Mouse (Mus musculus) embryonic facial prominence, embryonic 14.5 days (tissue): Measurements from ENCODE around the gene Wnt9a. TPM values are rescaled to one million over a fixed set of nuclear protein-coding genes. Genes with fewer than 3 reads are reported as not detected.

Source experiments
- ATAC-seq: fragments of 200-750 bp; cut with Nextera tagmentation; 2 replicates; pipeline ENCODE4 v1.8.0; 2017; ENCODE audit warnings: low read depth, moderate number of reproducible peaks, moderate TSS enrichment
- DNase-seq: peaks from one replicate; pipeline ENCODE4 v3.0.0-alpha.2; 2015; ENCODE audit warnings: low spot score
- H3K27ac ChIP-seq: fragments of 300-500 bp; sonication (generic); replicated peaks from 2 replicates; pipeline ENCODE4 v1.5.1; 2014; ENCODE audit warnings: low read depth, mild to moderate bottlenecking, low read length, moderate library complexity
- H3K27me3 ChIP-seq: fragments of 300-500 bp; sonication (generic); replicated peaks from 2 replicates; pipeline ENCODE4 v1.6.1; 2014; ENCODE audit warnings: low read length; ENCODE audit not compliant: control insufficient read depth, insufficient read depth
- H3K36me3 ChIP-seq: fragments of 300-500 bp; sonication (generic); 2 replicates; pipeline ENCODE4 v1.6.1; 2014; ENCODE audit warnings: low read length, mixed read lengths; ENCODE audit not compliant: control insufficient read depth, insufficient read depth
- H3K4me1 ChIP-seq: fragments of 300-500 bp; sonication (generic); 2 replicates; pipeline ENCODE4 v1.6.1; 2014; ENCODE audit warnings: antibody characterized with exemption, low read length; ENCODE audit not compliant: control insufficient read depth, insufficient read depth
- H3K4me2 ChIP-seq: fragments of 300-500 bp; sonication (generic); 2 replicates; pipeline ENCODE4 v1.6.1; 2014; ENCODE audit warnings: low read depth, mild to moderate bottlenecking, low read length, moderate library complexity, mixed read lengths
- H3K4me3 ChIP-seq: fragments of 300-500 bp; sonication (generic); 2 replicates; pipeline ENCODE4 v1.5.1; 2014; ENCODE audit warnings: low read depth, mild to moderate bottlenecking, low read length
- H3K9ac ChIP-seq: fragments of 300-500 bp; sonication (generic); 2 replicates; pipeline ENCODE4 v1.6.1; 2014; ENCODE audit warnings: low read depth, mild to moderate bottlenecking, low read length, moderate library complexity, mixed read lengths
- H3K9me3 ChIP-seq: fragments of 300-500 bp; sonication (generic); 2 replicates; pipeline ENCODE4 v1.6.1; 2016; ENCODE audit warnings: low read length; ENCODE audit not compliant: control insufficient read depth
- WGBS: fragments of 180-500 bp; shearing (Covaris S2); extraction: QIAGEN DNeasy Blood & Tissue Kit; methylation state at CpG from one replicate; pipeline ENCODE4 v1.1.7; 2014; 5-methylcytosine and 5-hydroxymethylcytosine counted together
- polyA plus RNA-seq: library from polyadenylated mRNA; unstranded; fragments of >200 nt; fragmentation: Nextera tagmentation; extraction: Ambion mirVana; gene quantifications from 2 replicates; pipeline ENCODE4 v1.2.1, GENCODE M21; 2014

Gene Wnt9a
- polyA plus RNA-seq, 1 experiment from 2014 or later = 4.8 TPM

GRCm38 (mm10) chr11:59307422-59308163 is 865 bp downstream of the Wnt9a start:
- WGBS = under 1% methylated on average over 45 of the region's 45 CpGs
- H3K9me3 ChIP-seq = no peaks in the 10 kb centered on the region
- peak overlapping the region; percentile 95 for H3K4me2 ChIP-seq
- peak overlapping the region; percentile 77 for H3K27ac ChIP-seq
- H3K36me3 ChIP-seq = no peaks in the 10 kb centered on the region
- H3K4me3 ChIP-seq = peak overlapping the region; percentile 69
- DNase-seq (peak; percentile 82), ATAC-seq (peak; percentile 62)
- H3K27me3 ChIP-seq = peaks cover 20% of the 10 kb centered on the region
- peak overlapping the region; percentile 80 for H3K9ac ChIP-seq
- H3K4me1 ChIP-seq = peaks cover 32% of the 10 kb centered on the region

DNA sequence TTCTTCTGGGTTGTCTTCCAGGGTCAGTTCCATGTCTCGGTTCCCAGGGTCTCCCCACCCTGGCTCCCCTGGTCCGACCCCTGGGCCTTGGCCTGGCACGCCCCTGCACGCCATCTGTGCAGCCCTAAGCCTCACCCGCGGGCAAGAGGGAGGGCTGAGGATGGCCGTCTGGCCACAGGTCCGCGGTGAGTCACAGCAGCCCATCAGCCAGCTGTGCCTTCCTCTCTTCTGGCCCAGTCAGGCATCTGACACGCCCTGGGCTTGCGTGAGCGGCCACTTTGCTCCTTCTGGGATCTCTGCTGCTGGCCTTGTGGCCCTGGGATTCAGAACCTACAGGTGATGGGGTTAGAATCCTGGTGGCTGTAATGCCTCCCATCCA is 1.4 kb downstream of the Wnt9a start:
- H3K4me3 ChIP-seq = peak overlapping the region; percentile 69
- H3K9me3 ChIP-seq = no peaks in the 10 kb centered on the region
- no peak for DNase-seq
- WGBS = 24% methylated on average over 12 of the region's 12 CpGs
- peaks cover 37% of the 10 kb centered on the region for H3K4me1 ChIP-seq
- H3K27me3 ChIP-seq = peaks cover 20% of the 10 kb centered on the region
- peak overlapping the region; percentile 19; the same call in 1 of the 2 replicates for H3K9ac ChIP-seq
- no peaks in the 10 kb centered on the region for H3K36me3 ChIP-seq
- H3K4me2 ChIP-seq = peak overlapping the region; percentile 95
- no peak for ATAC-seq
- peak overlapping the region; percentile 86 for H3K27ac ChIP-seq

GRCm38 (mm10) chr11:59308625-59309024 is 1.9 kb downstream of the Wnt9a start:
- Histone ChIP-seq H3K27ac (peak overlapping the region; percentile 86), H3K27me3 (peaks cover 20% of the 10 kb centered on the region), H3K9ac (peak overlapping the region; percentile 19; the same call in 1 of the 2 replicates), H3K9me3 (no peaks in the 10 kb centered on the region), H3K36me3 (no peaks in the 10 kb centered on the region), H3K4me1 (peaks cover 42% of the 10 kb centered on the region), H3K4me2 (peak overlapping the region; percentile 95), H3K4me3 (peak overlapping the region; percentile 69)
- WGBS = 40% methylated on average over 6 of the region's 6 CpGs
- DNase-seq (no peak), ATAC-seq (no peak)

DNA sequence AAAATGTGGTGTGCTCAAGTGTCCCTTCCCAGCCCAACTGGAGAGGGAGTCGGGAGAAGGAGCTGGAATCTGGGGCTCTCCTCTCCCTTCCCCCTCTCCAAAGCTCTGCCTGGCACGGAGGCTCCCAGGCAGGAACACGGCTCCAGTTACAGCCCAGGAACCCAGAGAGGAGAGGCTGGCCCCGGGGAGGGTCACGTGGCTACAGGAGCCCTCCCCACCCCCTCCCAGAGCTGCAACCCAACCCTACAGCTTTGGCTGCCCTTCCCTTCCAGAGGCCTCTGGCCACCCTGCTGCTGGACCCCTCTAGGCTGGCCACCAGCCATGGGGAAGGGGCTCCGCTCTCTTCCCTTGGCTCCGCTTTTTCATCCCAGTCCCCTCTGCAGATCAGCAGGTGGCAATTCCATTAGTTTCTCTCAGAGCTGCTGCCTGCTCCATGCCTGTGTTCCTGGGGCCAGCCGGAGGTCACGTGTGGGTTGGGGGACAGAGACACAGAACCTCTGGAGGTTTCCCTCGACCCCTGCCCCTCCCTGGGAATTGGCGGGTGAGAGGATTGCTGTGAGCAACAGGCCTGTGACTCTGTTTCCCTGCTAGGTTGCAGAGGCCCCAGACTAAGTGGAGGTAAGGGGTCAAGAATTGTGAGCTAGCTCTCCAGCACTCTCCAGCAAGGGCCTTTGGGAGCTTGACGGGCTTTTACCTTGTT is 2.5 kb downstream of the Wnt9a start:
- Histone ChIP-seq H3K9ac (peak overlapping the region; percentile 19), H3K4me2 (peak overlapping the region; percentile 95), H3K27ac (peak overlapping the region; percentile 86), H3K27me3 (peaks cover 20% of the 10 kb centered on the region), H3K9me3 (no peaks in the 10 kb centered on the region), H3K4me3 (peak overlapping the region; percentile 69), H3K36me3 (no peaks in the 10 kb centered on the region), H3K4me1 (peaks cover 48% of the 10 kb centered on the region)
- ATAC-seq (peak; percentile 65), DNase-seq (peak; percentile 91)
- 18% methylated on average over 8 of the region's 12 CpGs for WGBS

- WGBS = 44% methylated on average over 8 of the region's 8 CpGs
- no peak overlapping the region for H3K4me3 ChIP-seq
- H3K27ac ChIP-seq = peak overlapping the region; percentile 86
- peaks cover 55% of the 10 kb centered on the region for H3K4me1 ChIP-seq
- no peak overlapping the region for H3K9ac ChIP-seq
- DNase-seq = peak; percentile 65
- peak overlapping the region; percentile 95; the same call in 1 of the 2 replicates for H3K4me2 ChIP-seq
- no peaks in the 10 kb centered on the region for H3K9me3 ChIP-seq
- no peaks in the 10 kb centered on the region for H3K36me3 ChIP-seq
- H3K27me3 ChIP-seq = peaks cover 16% of the 10 kb centered on the region
- ATAC-seq = no peak
Measured at GRCm38 (mm10) chr11:59309976-59310375, 3.2 kb downstream of the Wnt9a start.

DNA sequence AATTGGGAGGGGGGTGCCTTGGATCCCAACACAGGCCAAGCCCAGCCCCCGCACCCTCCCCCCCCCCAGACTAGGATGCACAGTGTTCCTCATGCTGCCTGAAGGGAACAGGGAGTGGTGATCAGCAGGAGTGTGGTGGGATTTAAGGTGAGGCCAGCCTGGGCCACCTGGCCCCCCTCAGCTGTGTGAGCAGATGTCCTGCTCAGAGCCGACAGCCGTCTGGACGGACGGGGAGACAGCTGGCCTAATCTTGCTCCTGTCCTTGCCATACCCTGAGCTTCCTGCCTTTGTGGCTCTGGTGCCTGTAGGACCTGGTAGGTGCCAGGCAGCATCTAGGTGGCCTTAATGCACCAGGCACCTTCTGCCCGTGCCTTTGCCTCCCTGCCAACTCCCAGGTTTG is 5.3 kb downstream of the Wnt9a start:
- Histone ChIP-seq H3K4me1 (peaks cover 69% of the 10 kb centered on the region), H3K27ac (no peak overlapping the region), H3K27me3 (peaks cover 7% of the 10 kb centered on the region; the same call in 1 of the 2 replicates), H3K36me3 (no peaks in the 10 kb centered on the region), H3K9ac (no peak overlapping the region), H3K4me3 (no peak overlapping the region), H3K4me2 (no peak overlapping the region), H3K9me3 (no peaks in the 10 kb centered on the region)
- DNase-seq = no peak
- 44% methylated on average over 5 of the region's 6 CpGs for WGBS
- ATAC-seq = no peak

DNA sequence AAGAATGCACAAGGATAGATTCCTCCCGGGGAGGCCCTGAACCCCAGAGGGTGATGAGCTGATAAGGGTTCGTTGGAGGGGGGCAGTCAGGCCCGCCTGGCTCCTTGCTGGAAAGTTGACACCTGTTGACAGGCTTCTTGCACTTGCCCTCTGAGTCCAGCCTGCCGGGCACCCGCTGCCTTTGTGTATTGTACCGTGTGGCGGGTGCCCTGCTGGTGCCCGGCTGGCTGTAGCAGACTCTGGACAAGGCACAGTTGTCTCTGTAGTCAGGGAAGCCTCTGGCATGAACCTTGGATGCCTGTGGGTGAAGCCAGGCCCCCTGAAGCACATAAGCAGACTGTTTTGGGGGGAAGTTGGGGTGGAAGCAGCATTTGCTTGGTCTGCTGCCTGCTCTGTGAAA is 5.8 kb downstream of the Wnt9a start:
- no peak for ATAC-seq
- WGBS = 52% methylated on average over 8 of the region's 8 CpGs

DNA sequence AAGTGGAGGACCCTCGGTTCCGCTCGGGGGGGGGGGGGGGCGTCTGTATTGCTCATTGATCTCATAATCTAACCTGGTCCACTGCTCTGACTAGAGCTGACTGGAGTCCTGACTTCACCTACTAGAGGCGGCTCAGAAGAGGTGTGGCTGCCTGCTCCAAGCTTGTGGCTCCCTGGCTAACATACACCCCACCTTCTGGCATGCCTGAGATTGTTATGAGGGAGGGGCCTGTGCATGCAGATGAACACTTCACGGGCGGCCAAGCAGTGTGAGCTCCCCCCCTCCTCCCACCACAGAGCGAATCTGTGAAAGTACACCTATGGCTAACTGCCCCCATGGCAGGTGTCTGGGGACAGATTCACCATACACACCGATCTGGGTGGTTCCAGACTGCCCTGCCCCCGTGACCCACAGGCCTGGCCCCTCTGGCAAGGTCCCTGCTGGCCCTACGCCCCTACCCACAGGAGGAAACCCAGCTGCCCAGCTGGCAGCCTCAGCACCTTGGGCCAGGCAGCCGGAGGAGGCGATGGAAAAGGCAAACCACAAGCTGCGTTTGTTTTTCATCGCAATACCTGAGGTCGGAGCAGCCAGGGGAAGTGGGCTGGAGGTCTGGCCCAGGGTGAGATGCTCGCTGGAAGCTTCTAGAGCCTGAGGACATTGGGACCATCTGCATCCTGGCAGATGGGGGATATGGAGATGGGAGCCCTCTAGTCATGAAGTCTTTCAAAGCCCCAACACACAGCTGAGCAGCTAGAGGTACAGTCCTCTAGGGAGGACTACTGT is 6.5 kb downstream of the Wnt9a start:
- H3K4me2 ChIP-seq = 0 out of 2 replicates have a peak overlapping the region, but pooled peaks have one; percentile 5
- no peaks in the 10 kb centered on the region for H3K9me3 ChIP-seq
- no peak overlapping the region; the same call in 1 of the 2 replicates for H3K27ac ChIP-seq
- DNase-seq (no peak), ATAC-seq (no peak)
- no peak overlapping the region for H3K9ac ChIP-seq
- no peaks in the 10 kb centered on the region for H3K27me3 ChIP-seq
- no peaks in the 10 kb centered on the region for H3K36me3 ChIP-seq
- 47% methylated on average over 15 of the region's 17 CpGs for WGBS
- no peak overlapping the region for H3K4me3 ChIP-seq
- H3K4me1 ChIP-seq = peaks cover 67% of the 10 kb centered on the region

More for the DNA sequence above, 5.8 kb downstream of the Wnt9a start:
- 0 out of 2 replicates have a peak overlapping the region, but pooled peaks have one; percentile 5 for H3K4me2 ChIP-seq
- H3K9ac ChIP-seq = no peak overlapping the region
- no peaks in the 10 kb centered on the region for H3K9me3 ChIP-seq
- H3K36me3 ChIP-seq = no peaks in the 10 kb centered on the region
- no peak for DNase-seq
- H3K4me3 ChIP-seq = no peak overlapping the region
- H3K27ac ChIP-seq = no peak overlapping the region
- H3K27me3 ChIP-seq = 0 out of 2 replicates have a peak, but pooled peaks cover 2% of the 10 kb centered on the region
- H3K4me1 ChIP-seq = peaks cover 69% of the 10 kb centered on the region
